Mouse (Mus musculus) heart, adult 10 weeks (tissue): ENCODE results near the gene Enkur. TPM values are rescaled to one million over a fixed set of nuclear protein-coding genes. Genes with fewer than 3 reads are reported as not detected.

Source experiments
- polyA plus RNA-seq: library from polyadenylated mRNA; stranded (reverse); fragments of 350-450 nt; fragmentation: Illumina TruSeq; extraction: RNeasy Lipid Tissue Mini Kit (QIAGEN cat#74804); gene quantifications from one replicate; pipeline ENCODE4 v1.2.3, GENCODE M21; 2014; ENCODE audit warnings: low read depth, low replicate concordance

Enkur gene
- 2.1 TPM for polyA plus RNA-seq

GRCm38 (mm10) chr2:21204912-21205830 is at the start of gene Enkur, which contains the start of gene Thnsl1:
TSS of gene Enkur (minus strand) at chr2:21205365.
TSS of gene Thnsl1 (plus strand) at chr2:21205724.

Other genes starting within 250 kb of the Enkur start
- 52.8 TPM for gene Arhgap21, start 236.5 kb downstream of the Enkur start, polyA plus RNA-seq
- 6.9 TPM for gene Thnsl1, start 359 bp upstream of the Enkur start, polyA plus RNA-seq
- 0.21 TPM for gene Gpr158, start 162.2 kb upstream of the Enkur start, polyA plus RNA-seq